Mouse (Mus musculus) spleen, embryonic (tissue): ENCODE data around the gene Stard10.

Experiments used
- CTCF ChIA-PET: fragments of 350-600 bp; sonication (Branson Sonifier 250); formaldehyde crosslinking; loops from one replicate; lab custom pipeline; 2022; lab: Charles Lee

The Stard10 gene

DNA sequence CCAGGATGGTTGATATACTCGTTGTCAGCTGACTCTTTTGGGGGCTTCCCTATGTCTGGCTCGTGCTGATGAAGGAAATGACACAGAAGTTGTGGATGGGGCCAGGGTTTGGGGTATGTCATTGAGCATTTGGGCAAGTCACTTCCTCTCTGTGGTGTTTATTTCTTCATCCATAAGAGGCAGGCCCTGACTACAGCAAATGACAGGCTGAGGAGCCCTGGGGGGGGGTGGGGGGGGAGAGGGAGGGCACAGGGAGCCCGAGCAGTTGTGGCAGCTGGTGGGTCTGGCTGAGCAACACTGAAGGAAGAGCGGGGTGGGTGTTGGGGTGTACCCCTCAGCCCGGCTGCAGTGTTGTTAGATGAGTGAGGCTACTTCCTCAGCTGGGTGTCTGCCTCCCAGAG, 45.9 kb downstream of the Stard10 start:
- CTCF ChIA-PET = interaction anchor here (0.6 to 1.8 kb wide), 3 partner anchors 15 to 52 kb away, joined by 3 to 12 read pairs (median 5); no protein-coding TSS in a partner anchor

- CTCF ChIA-PET = no interaction called here
Measured at GRCm38 (mm10) chr7:101363914-101364313, 47.0 kb downstream of the Stard10 start.

GRCm38 (mm10) chr7:101367901-101368852, 51.3 kb downstream of the Stard10 start:
- CTCF ChIA-PET = interaction anchor here (1.0 to 1.3 kb wide), 2 partner anchors 12 to 16 kb away, joined by 6 to 19 read pairs; no protein-coding TSS in a partner anchor

DNA sequence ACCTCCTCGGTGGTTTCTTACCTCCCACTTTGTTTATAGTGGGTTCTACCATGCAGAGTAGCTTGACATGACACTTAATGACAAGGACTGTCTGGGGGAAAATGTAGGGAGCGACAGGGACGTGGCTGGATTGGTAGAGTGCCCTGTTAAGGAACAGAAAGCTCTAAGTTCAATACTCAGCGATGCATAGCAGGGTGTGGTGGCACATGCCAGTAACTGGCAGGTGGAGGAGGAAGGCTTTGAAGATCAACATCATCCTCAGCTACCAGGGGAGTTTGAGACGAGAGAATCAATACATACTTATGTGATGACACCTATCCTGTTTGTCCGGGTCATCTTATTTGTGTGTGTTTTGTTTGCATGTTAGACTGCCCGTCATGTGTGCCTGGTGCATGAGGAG, 52.8 kb downstream of the Stard10 start:
- CTCF ChIA-PET = interaction anchor here (0.5 to 0.6 kb wide), 2 partner anchors 14 to 62 kb away, joined by 3 to 8 read pairs; no protein-coding TSS in a partner anchor

DNA sequence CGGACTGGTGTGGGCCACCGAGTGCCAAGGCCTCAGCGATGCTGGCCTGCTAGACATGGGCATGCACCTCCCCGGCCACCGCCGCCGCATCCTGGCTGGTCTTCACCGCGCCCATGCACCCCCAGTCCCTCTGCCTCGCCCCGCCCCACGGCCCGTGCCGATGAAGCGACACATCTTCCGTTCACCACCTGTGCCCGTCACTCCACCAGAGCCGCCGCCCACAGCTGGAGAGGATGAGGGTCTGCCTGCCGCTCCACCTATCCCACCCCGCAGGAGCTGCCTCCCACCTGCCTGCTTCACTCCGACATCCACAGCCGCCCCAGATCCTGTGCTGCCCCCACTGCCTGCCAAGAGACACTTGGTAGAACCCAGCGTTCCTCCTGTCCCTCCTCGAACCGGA, 56.2 kb downstream of the Stard10 start:
- CTCF ChIA-PET = interaction anchor here (0.6 kb wide), 1 partner anchor 17 kb away, joined by 8 read pairs; no protein-coding TSS in a partner anchor

GRCm38 (mm10) chr7:101374155-101374554, 57.3 kb downstream of the Stard10 start:
- CTCF ChIA-PET = no interaction called here

DNA sequence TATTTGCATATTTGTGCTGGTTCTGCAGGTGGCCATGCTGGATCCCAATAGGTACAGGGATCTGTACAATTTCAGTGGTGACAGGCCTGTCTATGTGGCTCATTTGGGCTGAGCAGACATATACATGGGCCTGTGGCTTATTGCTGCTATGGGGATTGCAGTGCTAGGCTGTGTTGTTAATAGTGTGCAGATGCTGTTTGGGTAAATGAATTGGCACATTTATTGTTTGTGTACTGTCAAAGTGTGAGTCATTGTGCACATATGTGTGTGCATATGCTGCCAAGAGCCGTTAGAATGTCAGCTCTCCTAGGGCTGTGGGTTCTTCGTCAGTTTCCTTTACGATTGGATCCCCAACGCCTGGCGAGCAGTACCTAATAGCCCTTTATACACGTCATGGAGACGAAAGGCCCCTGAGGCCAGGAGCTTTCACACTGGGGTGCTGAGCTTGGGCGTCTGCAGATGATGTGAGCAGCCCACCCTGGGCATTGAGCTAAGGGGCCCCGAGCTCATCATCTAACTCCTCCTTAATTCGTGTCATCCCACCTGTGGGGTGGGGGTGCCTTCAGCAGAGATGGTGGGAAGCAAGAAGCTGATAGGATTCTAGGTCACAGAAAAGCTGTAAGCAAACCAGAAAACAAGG, 59.9 kb downstream of the Stard10 start:
- CTCF ChIA-PET = interaction anchor here (0.9 to 1.2 kb wide), 2 partner anchors 13 to 36 kb away, joined by 3 read pairs; no protein-coding TSS in a partner anchor

DNA sequence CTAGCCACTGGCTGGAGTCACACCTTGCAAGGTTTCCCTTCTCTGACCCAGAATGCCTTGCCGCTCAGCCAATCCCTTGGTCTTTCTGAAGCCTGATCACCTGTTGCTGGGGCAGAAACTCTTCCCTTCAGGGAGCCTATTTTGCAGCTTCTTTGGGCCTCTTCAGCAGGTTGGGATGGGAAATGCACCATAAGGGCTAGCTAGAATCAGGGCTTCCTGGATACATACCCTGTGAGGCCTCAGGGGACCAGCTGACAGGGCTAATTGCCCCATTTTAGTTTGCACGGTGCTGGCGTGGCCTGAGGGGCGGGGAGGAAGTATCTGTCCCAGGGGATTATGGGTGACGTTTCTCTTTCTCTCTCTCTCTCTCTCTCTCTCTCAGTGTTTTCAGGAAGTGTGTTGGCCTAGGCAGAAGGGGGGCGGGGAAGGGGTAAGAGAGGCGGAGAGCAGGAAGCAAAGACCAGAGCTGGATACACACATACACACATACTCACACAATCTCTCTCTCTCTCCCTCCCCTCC, 60.9 kb downstream of the Stard10 start:
- CTCF ChIA-PET = interaction anchor here (0.6 to 0.9 kb wide), 7 partner anchors 12 to 246 kb away, joined by 3 to 6 read pairs (median 3); no protein-coding TSS in a partner anchor

GRCm38 (mm10) chr7:101378285-101378684, 61.4 kb downstream of the Stard10 start:
- CTCF ChIA-PET = interaction anchor here (0.6 to 0.7 kb wide), 5 partner anchors 12 to 246 kb away, joined by 3 to 6 read pairs (median 3); no protein-coding TSS in a partner anchor

GRCm38 (mm10) chr7:101378796-101379465, 62.0 kb downstream of the Stard10 start:
- CTCF ChIA-PET = interaction anchor here (0.7 kb wide), 3 partner anchors 13 to 247 kb away, joined by 3 to 6 read pairs (median 3); no protein-coding TSS in a partner anchor

DNA sequence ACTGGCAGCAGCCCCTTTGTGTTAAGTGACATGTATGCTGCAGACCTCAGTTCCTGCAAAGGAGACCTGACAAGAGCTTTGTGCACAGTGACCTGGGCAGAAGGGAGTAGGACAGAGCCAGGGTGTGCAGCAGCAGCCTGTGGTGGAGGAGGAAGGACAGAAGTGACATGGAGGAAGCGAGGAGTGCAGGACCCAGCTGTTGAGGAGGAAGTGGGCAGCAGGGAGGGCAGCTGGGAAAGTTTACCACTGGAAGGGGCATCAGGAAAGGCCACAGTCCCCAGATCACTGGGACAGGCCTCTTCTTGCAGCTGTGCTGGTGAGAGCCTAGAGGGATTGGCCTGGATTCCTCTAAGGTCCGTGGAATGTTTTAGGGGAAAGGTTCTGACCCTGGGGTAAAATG, 62.8 kb downstream of the Stard10 start:
- CTCF ChIA-PET = interaction anchor here (1.6 kb wide), 1 partner anchor 78 kb away, joined by 3 read pairs; no protein-coding TSS in a partner anchor

- CTCF ChIA-PET = interaction anchor here (0.7 kb wide), 1 partner anchor 122 kb away, joined by 3 read pairs; no protein-coding TSS in a partner anchor
Measured at GRCm38 (mm10) chr7:101381512-101381911, 64.6 kb downstream of the Stard10 start.

DNA sequence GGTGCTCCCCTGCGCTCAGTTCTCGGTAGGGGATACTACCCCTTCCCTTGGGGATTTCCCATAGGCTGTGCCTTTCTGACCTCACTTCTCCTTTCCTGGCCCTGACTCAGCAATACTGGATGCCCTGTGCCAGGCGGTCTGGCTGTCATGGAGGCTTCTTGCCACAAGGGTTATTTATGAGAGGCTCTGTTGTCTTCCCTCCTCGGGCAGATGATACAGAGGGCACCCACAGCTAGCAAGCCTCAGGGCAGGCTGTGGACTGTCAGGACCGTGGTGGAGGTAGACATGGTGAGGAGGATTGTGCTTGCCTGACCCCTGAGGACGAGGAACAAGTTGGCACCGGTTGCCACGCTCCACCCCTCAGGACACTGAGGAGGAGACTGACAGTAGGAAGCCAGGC, 65.5 kb downstream of the Stard10 start:
- CTCF ChIA-PET = interaction anchor here (1.0 kb wide), 1 partner anchor 32 kb away, joined by 3 read pairs; no protein-coding TSS in a partner anchor

- CTCF ChIA-PET = no interaction called here
Measured at GRCm38 (mm10) chr7:101383756-101384155, 66.9 kb downstream of the Stard10 start.

DNA sequence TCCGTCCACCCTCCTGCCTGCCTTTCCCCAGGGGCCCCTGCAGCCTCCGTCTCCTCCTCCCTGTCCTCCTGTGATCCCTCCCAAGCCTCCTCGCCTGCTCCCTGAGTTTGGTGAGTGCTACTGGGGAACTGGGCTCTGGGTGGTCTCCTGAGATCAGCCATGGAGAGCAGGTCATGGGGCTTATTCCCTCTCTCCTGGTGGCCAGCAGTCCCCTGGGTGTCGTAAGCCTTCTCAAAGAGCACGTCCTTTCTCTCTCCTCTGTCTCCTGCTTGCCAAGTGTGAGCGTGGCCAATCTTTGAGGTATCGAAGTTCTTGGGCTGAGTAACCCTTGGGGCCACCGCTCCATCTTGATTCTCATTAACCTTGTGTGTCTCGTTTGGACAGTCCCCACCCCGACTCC, 68.0 kb downstream of the Stard10 start:
- CTCF ChIA-PET = no interaction called here

DNA sequence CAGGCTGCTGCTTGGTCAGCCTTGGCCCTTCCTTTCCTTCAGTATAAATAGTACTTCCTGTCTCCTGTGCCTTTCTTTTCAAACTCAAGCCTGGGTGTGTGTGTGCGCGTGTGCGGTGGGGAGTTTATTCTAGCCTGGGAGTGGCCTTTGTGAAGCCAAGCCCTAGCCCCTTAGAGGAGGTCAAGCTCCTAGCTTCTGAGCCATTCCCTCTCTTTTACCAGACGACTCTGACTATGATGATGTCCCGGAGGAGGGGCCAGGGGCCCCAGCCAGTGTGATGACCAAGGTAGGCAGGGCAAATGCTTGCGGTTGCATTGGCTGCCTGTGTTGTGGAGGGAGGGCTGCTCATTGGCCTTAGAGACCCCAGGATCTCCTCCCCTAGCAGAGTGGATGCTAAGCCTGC, 68.4 kb downstream of the Stard10 start:
- CTCF ChIA-PET = interaction anchor here (0.5 kb wide), 1 partner anchor 315 kb away, joined by 3 read pairs; no protein-coding TSS in a partner anchor

GRCm38 (mm10) chr7:101385866-101386452, 69.1 kb downstream of the Stard10 start:
- CTCF ChIA-PET = interaction anchor here (0.5 kb wide), 1 partner anchor 316 kb away, joined by 3 read pairs; no protein-coding TSS in a partner anchor

DNA sequence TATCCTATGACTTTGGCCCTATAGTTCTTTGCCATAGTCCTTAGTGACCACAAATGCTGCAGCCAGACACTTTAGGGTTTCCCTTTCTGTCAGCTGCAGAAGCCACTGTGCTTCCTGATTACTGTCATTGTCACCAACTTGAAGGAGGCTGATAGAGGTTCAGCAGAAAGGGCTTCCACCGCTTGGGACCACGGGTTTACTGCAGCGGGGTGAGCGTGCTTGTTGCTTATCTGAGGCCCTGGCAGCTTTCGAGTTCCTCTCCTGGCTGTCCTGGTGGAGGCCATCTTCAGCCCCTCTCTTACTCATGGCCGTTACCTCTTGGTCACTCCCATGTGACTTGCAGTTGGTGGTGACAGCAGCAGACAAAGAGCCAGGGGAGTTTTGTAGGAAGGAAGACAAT, 72.4 kb downstream of the Stard10 start:
- CTCF ChIA-PET = no interaction called here

- CTCF ChIA-PET = no interaction called here
Measured at GRCm38 (mm10) chr7:101391909-101392479, 75.1 kb downstream of the Stard10 start.

GRCm38 (mm10) chr7:101393015-101393414, 76.1 kb downstream of the Stard10 start:
- CTCF ChIA-PET = no interaction called here
